In genomic region chr9:73883587-73883986, GRCm38 (mm10) we compare ENCODE assay signal across 22 mouse cellular contexts.
"Had no signal": no experiment of that assay in that cellular context is flagged by ENCODE, and none has a peak within 500 bp of the region (broad histone marks: within the 10 kb centered on the region; RNA-seq: fewer than 3 reads in every experiment).

No protein-coding gene starts in this region.

- H3K4me2 ChIP-seq: heart, embryonic 11.5 days; heart, embryonic 13.5 days; heart, embryonic 15.5 days; hindbrain, embryonic 12.5 days; hindbrain, embryonic 14.5 days; kidney, embryonic 15.5 days; limb, embryonic 13.5 days; limb, embryonic 15.5 days had no signal

- H3K4me3 ChIP-seq: gastrocnemius, adult 2 months; heart, embryonic 13.5 days; heart, embryonic 15.5 days; hindbrain, embryonic 12.5 days; kidney, embryonic 15.5 days; limb, embryonic 13.5 days; limb, embryonic 15.5 days had no signal

- H3K4me1 ChIP-seq: heart, embryonic 13.5 days; heart, embryonic 15.5 days; hindbrain, embryonic 12.5 days; kidney, embryonic 15.5 days; limb, embryonic 13.5 days; limb, embryonic 15.5 days had no signal

- ATAC-seq: hindbrain, embryonic 16.5 days; intestine, embryonic 16.5 days had no signal

- H3K36me3 ChIP-seq: heart, embryonic 13.5 days; heart, embryonic 15.5 days; hindbrain, embryonic 12.5 days; kidney, embryonic 15.5 days; limb, embryonic 13.5 days; limb, embryonic 15.5 days had no signal

- H3K27ac ChIP-seq: gastrocnemius, adult 2 months; heart, embryonic 13.5 days; heart, embryonic 15.5 days; hindbrain, embryonic 12.5 days; kidney, embryonic 15.5 days; kidney, postnatal 0 days; limb, embryonic 13.5 days; limb, embryonic 15.5 days had no signal

- H3K27me3 ChIP-seq: heart, embryonic 13.5 days; heart, embryonic 15.5 days; hindbrain, embryonic 12.5 days; kidney, embryonic 15.5 days; limb, embryonic 13.5 days; limb, embryonic 15.5 days had no signal

- DNase-seq: gastrocnemius, adult 2 months; gastrocnemius, postnatal 10 days; gastrocnemius, postnatal 25 days; heart, adult 18-20 months; heart, postnatal 14 days; heart, postnatal 36 days; kidney, adult 11 months; kidney, adult 2 months; kidney, adult 9 months; kidney, postnatal 36 days; layer of hippocampus, postnatal 36 days had no signal

- H3K9me3 ChIP-seq: heart, embryonic 15.5 days; hindbrain, embryonic 12.5 days; kidney, embryonic 15.5 days; limb, embryonic 13.5 days; limb, embryonic 15.5 days had no signal

- H3K9ac ChIP-seq: heart, embryonic 13.5 days; heart, embryonic 15.5 days; hindbrain, embryonic 12.5 days; hindbrain, embryonic 14.5 days; kidney, embryonic 15.5 days; limb, embryonic 13.5 days; limb, embryonic 15.5 days had no signal
